Mouse (Mus musculus): ENCODE results near the gene Kcnc1. TPM values are rescaled to one million over a fixed set of nuclear protein-coding genes. Genes with fewer than 3 reads are reported as not detected.

Gene Kcnc1
- total RNA-seq (2021) = 100 to 1,000 TPM; 120 TPM
- long read RNA-seq, experiment 1, full-length matches to known transcripts = 4 of 19 reads
- long read RNA-seq, experiment 1, partial matches to known transcripts = 0 of 19 reads
- long read RNA-seq, experiment 1, other reads (novel, unspliced or antisense) = 15 of 19 reads
- long read RNA-seq, experiment 2, full-length matches to known transcripts = 3 of 27 reads
- long read RNA-seq, experiment 2, partial matches to known transcripts = 4 of 27 reads
- long read RNA-seq, experiment 2, other reads (novel, unspliced or antisense) = 20 of 27 reads

- peak; percentile 52 to 68 for DNase-seq (ENCODE audit: low spot score in 2 of 2)
- TF ChIP-seq CTCF (conservative IDR thresholded peaks at IDR 0.05) = no peak; the same call in 1 of the 2 replicates
- Histone ChIP-seq H3K4me3 (peak within 1 kb of the TSS; percentile 83), H3K27ac (peak within 1 kb of the TSS; percentile 94)
Measured at GRCm38 (mm10) chr7:46396231-46396927, at the start of gene Kcnc1. Gene Kcnc1, plus strand, starts transcription at chr7:46396497.

DNA sequence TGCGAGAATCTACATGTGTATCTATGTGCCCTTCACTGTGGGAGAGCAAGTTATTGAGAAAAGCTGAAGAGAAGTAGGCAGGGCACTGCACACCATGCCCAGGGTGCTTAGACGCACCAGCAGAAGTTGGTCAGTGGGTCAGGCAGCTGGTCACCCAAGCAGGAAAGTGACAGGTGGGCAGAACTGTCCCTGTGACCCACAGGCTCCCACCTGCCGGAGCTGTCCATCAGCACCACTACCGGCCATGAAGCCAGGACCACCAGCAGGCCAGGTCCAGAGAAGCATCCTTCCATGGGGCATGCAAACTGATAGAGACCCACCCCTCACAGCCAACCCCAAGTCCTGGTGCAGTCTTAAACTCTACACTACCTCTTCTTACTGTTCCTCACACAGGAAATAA is 48.6 kb upstream of the Kcnc1 start:
- H3K27ac ChIP-seq = no peak overlapping the region
- no peak for TF ChIP-seq CTCF (conservative IDR thresholded peaks at IDR 0.05)
- DNase-seq (ENCODE audit: low spot score in 2 of 2) = no peak
- no peak overlapping the region for H3K4me3 ChIP-seq

DNA sequence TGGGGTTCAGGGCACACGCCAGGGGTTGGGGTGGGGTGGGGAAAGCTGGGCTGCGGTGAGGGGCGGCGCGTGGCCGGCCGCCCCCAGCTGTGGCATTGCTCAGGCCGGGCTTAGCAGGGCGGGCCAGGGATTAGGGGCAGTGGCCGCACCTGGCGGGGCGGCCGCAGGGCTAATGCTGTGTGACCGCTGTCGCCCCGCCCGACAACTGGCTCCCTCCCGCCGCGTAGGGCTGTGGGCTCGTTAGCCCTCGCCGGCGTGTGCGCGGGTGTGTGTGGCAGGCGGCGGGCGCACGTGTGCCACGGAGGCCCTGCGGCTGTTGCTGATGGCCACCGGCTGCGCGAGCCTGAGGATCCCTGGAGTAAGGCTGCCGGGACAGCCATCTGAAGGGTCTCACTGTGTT is 47.5 kb upstream of the Kcnc1 start:
- Histone ChIP-seq H3K27ac (no peak overlapping the region), H3K4me3 (no peak overlapping the region)
- no peak for TF ChIP-seq CTCF (conservative IDR thresholded peaks at IDR 0.05)
- DNase-seq (ENCODE audit: low spot score in 2 of 2) = no peak

- no peak overlapping the region for H3K27ac ChIP-seq
- DNase-seq (ENCODE audit: low spot score in 2 of 2) = no peak
- H3K4me3 ChIP-seq = no peak overlapping the region
- TF ChIP-seq CTCF (conservative IDR thresholded peaks at IDR 0.05) = no peak
Measured at GRCm38 (mm10) chr7:46350119-46350702, 46.1 kb upstream of the Kcnc1 start.

DNA sequence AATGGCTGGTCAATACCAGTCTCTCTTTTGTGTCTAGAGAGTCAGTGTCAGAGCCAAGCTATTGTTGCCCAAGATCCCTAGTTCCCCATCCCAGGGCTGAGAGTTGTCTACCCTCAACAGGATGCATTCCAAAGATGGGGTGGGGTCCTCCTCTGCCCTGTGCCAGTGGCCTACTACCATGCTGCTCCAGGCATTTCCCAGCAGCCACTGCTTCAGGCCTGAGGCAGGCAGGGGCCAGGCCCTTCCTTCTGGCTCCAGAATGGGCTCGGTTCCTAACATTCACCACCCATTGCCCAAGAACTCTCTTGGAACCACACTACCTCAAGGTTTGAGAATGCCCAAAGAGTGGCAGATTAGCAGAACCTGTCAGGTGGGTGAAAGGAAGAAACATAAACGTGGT is 43.5 kb upstream of the Kcnc1 start:
- TF ChIP-seq CTCF (conservative IDR thresholded peaks at IDR 0.05) = no peak

GRCm38 (mm10) chr7:46353216-46353615 is 43.1 kb upstream of the Kcnc1 start:
- no peak overlapping the region for H3K4me3 ChIP-seq
- TF ChIP-seq CTCF (conservative IDR thresholded peaks at IDR 0.05) = no peak
- no peak overlapping the region for H3K27ac ChIP-seq
- DNase-seq (ENCODE audit: low spot score in 2 of 2) = no peak

More for the DNA sequence above, 43.5 kb upstream of the Kcnc1 start:
- Histone ChIP-seq H3K4me3 (no peak overlapping the region), H3K27ac (no peak overlapping the region)
- no peak for DNase-seq (ENCODE audit: low spot score in 2 of 2)

DNA sequence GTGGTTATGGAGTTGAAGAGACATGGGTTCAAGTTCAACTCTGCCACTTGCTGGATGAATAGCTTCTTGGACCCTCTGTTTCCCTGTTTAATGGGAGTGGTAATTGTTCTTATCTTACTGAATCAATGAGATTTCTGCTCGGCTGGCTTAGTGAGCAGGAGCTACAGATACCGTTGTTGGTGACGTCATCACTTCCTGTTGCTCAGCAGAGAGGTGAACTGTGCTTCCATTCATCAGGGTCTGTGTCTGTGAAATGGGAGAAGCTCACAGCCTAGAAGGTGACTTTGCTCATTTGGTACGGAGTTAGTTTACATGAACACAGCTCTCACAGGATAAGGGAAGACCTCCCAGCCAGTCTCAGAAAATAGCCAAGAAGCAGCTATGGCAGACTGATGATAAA is 42.4 kb upstream of the Kcnc1 start:
- H3K27ac ChIP-seq = no peak overlapping the region
- no peak for DNase-seq (ENCODE audit: low spot score in 2 of 2)
- no peak for TF ChIP-seq CTCF (conservative IDR thresholded peaks at IDR 0.05)
- H3K4me3 ChIP-seq = no peak overlapping the region

DNA sequence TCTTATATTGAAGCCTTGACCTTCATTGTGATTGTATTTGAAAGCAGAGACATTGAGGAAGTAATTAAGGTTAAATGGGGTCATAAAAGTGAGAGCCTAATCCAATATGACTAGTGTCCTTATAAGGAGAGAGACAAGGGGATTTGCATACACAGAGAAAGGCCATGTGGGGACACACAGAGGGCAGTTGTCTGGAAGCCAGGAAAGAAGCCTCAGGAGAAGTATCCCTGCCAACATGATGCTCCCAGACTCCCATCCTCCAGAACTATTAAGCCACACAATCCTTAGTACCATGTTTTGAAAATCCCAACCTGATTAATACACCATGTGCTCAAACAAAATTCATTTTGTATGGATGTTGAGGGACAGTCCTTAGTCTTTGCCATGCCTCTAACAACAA is 34.5 kb upstream of the Kcnc1 start:
- no peak for DNase-seq (ENCODE audit: low spot score in 2 of 2)
- TF ChIP-seq CTCF (conservative IDR thresholded peaks at IDR 0.05) = no peak

GRCm38 (mm10) chr7:46364154-46364553 is 32.1 kb upstream of the Kcnc1 start:
- DNase-seq (ENCODE audit: low spot score in 2 of 2) = peak; percentile 34 to 61
- Histone ChIP-seq H3K4me3 (no peak overlapping the region), H3K27ac (no peak overlapping the region)
- TF ChIP-seq CTCF (conservative IDR thresholded peaks at IDR 0.05) = no peak

More for the DNA sequence above, 34.5 kb upstream of the Kcnc1 start:
- no peak overlapping the region for H3K4me3 ChIP-seq
- no peak overlapping the region for H3K27ac ChIP-seq

DNA sequence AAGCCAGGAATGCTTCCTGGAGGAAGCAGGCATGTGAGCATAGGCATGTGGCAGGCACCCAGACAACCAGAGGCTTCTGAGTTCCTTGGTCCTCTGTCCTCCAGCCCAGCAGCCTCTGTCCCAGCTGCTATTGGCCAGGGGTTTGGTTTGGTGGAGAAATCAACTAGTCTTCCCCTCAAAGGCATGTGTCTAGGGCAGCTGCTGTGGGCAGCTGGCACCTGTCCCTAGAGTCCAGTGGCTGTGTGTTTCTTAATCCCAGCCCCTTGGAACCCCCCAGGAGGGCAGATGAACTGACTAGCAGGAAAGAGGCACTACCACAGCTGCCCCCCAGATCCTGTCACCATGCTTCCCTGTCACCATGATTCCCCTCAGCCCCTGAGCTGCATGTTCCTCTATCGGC is 30.5 kb upstream of the Kcnc1 start:
- H3K27ac ChIP-seq = no peak overlapping the region
- no peak for DNase-seq (ENCODE audit: low spot score in 2 of 2)
- no peak for TF ChIP-seq CTCF (conservative IDR thresholded peaks at IDR 0.05)
- no peak overlapping the region for H3K4me3 ChIP-seq

DNA sequence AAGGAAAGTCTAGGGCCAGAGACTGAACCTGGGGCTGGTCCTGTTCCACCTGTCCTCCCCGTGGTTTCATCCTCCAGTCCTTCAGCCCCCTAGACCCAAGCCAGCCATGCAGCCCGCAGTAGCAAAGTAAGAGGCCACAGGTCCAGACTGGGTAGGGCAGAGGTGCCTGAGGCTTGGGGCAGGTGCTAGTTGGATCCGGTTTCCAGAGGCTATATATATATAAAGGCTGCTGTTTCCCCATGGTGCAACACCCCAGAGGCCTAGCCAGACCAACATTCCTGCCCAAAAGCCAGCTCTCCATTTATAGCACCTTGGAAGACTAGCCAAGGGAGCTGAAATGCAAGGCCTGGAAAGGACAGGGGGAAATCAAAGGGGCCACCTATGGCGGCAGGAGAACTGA is 25.2 kb upstream of the Kcnc1 start:
- no peak for TF ChIP-seq CTCF (conservative IDR thresholded peaks at IDR 0.05)
- no peak overlapping the region for H3K27ac ChIP-seq
- H3K4me3 ChIP-seq = no peak overlapping the region
- DNase-seq (ENCODE audit: low spot score in 2 of 2) = no peak

GRCm38 (mm10) chr7:46376172-46377007 is 19.9 kb upstream of the Kcnc1 start, which contains the start of gene Myod1:
Gene Myod1, plus strand, starts transcription at chr7:46376474.
- H3K4me3 ChIP-seq = no peak within 1 kb of the TSS
- no peak within 1 kb of the TSS for H3K27ac ChIP-seq
- DNase-seq (ENCODE audit: low spot score in 2 of 2) = no peak
- TF ChIP-seq CTCF (conservative IDR thresholded peaks at IDR 0.05) = no peak

- H3K27ac ChIP-seq = no peak overlapping the region
- peak; percentile 48 for TF ChIP-seq CTCF (conservative IDR thresholded peaks at IDR 0.05)
- DNase-seq (ENCODE audit: low spot score in 2 of 2) = no peak
- no peak overlapping the region for H3K4me3 ChIP-seq
Measured at GRCm38 (mm10) chr7:46377008-46377346, 19.3 kb upstream of the Kcnc1 start.
